Mouse (Mus musculus): ENCODE results near the gene Gm49711. TPM values are rescaled to one million over a fixed set of nuclear protein-coding genes. Genes with fewer than 3 reads are reported as not detected.

The Gm49711 gene
- polyA plus RNA-seq, 1 experiment from 2014 or later = 0.13 TPM

DNA sequence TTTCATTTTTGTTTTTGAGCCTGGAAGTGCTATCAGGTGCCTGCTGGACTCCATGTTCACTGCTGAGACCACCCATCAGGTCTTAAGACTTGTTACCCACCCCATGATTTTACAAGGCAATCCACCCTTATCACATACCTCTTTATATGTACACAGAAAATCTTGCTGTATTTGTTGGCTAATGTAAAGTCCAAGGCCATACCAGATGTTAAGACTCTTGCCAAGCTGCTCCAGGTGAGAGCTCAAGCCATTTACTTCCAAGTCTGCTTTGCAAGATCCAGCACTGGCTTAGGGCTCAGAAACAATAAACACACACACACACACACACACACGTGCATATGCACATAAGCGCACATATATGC, 90.2 kb downstream of the Gm49711 start:
- Histone ChIP-seq H3K4me1 (replicated peaks; ENCODE audit: insufficient read depth, low read length) (no peaks in the 10 kb centered on the region), H3K27me3 (ENCODE audit: insufficient read depth, low read length) (no peaks in the 10 kb centered on the region), H3K36me3 (ENCODE audit: insufficient read depth, low read length) (no peaks in the 10 kb centered on the region), H3K4me3 (replicated peaks; ENCODE audit: low read depth, low read length) (no peak overlapping the region), H3K27ac (no peak overlapping the region), H3K9me3 (replicated peaks; ENCODE audit: low read length) (no peaks in the 10 kb centered on the region), H3K9ac (ENCODE audit: low read depth, low read length) (no peak overlapping the region), H3K4me2 (ENCODE audit: low read length) (no peak overlapping the region)
- no peak for TF ChIP-seq CTCF (IDR thresholded peaks at IDR 0.05; ENCODE audit: low read depth)
- WGBS = 97% methylated on average over 2 of the region's 2 CpGs
- DNase-seq (ENCODE audit: low spot score) = no peak
- ATAC-seq (replicated peaks; ENCODE audit: low FRiP score, low read depth) = no peak

DNA sequence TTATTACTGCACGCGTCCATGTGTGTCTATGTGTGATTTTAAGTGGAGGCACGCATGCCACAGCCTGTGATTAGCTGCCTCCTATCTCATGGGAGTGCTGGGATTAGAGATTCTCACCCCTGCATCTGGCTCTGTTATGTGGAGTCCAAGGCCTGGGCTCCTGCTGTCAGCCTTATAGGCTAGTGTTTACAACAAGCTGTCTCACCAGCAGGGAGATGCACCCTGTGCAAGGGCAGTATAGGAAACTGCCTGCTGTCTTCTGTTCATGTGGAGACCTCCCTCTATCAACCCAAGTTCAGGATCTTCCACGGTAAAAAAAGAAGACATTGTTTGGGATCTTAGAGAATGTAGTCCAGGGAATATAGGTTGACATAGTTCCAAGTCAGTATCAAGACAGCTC, 92.9 kb downstream of the Gm49711 start:
- Histone ChIP-seq H3K27ac (no peak overlapping the region), H3K4me2 (ENCODE audit: low read length) (no peak overlapping the region), H3K36me3 (ENCODE audit: insufficient read depth, low read length) (no peaks in the 10 kb centered on the region), H3K27me3 (ENCODE audit: insufficient read depth, low read length) (no peaks in the 10 kb centered on the region), H3K4me1 (replicated peaks; ENCODE audit: insufficient read depth, low read length) (no peaks in the 10 kb centered on the region), H3K4me3 (replicated peaks; ENCODE audit: low read depth, low read length) (no peak overlapping the region), H3K9me3 (replicated peaks; ENCODE audit: low read length) (no peaks in the 10 kb centered on the region), H3K9ac (ENCODE audit: low read depth, low read length) (no peak overlapping the region)
- 78% methylated on average over 4 of the region's 4 CpGs for WGBS
- TF ChIP-seq CTCF (IDR thresholded peaks at IDR 0.05; ENCODE audit: low read depth) = no peak
- ATAC-seq (replicated peaks; ENCODE audit: low FRiP score, low read depth) (no peak), DNase-seq (ENCODE audit: low spot score) (no peak)

DNA sequence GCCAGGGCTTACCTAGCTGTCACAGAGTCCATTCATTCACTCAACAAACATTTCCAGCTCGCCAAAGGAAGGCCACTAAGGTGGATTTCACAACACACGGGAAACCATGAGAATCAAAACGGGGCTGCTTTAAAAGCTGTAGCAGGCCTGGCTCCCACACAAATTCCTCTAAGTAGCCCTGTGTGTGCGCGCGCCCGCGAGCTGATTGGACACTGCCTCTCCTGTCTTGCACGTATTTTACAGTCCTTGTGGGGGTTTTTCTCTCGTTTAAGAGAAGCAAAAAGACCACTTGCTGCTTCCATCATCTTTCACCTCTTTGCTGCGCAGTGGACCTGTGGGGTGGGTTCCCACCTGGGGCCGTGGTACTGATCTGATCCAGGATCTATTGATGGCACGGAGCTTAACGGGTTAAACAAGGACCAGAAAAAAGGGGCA, 99.9 kb downstream of the Gm49711 start:
- Histone ChIP-seq H3K4me3 (replicated peaks; ENCODE audit: low read depth, low read length) (peak overlapping the region; percentile 38), H3K4me1 (replicated peaks; ENCODE audit: insufficient read depth, low read length) (peaks cover 5% of the 10 kb centered on the region; the same call in 1 of the 2 replicates), H3K27ac (peak overlapping the region; percentile 82), H3K9me3 (replicated peaks; ENCODE audit: low read length) (no peaks in the 10 kb centered on the region), H3K36me3 (ENCODE audit: insufficient read depth, low read length) (no peaks in the 10 kb centered on the region), H3K4me2 (ENCODE audit: low read length) (peak overlapping the region; percentile 91), H3K27me3 (ENCODE audit: insufficient read depth, low read length) (no peaks in the 10 kb centered on the region), H3K9ac (ENCODE audit: low read depth, low read length) (peak overlapping the region; percentile 54)
- TF ChIP-seq CTCF (IDR thresholded peaks at IDR 0.05; ENCODE audit: low read depth) = no peak
- 3% methylated on average over 14 of the region's 14 CpGs for WGBS
- DNase-seq (ENCODE audit: low spot score) = peak; percentile 86
- ATAC-seq (replicated peaks; ENCODE audit: low FRiP score, low read depth) = peak; percentile 45; the same call in 1 of the 2 replicates

DNA sequence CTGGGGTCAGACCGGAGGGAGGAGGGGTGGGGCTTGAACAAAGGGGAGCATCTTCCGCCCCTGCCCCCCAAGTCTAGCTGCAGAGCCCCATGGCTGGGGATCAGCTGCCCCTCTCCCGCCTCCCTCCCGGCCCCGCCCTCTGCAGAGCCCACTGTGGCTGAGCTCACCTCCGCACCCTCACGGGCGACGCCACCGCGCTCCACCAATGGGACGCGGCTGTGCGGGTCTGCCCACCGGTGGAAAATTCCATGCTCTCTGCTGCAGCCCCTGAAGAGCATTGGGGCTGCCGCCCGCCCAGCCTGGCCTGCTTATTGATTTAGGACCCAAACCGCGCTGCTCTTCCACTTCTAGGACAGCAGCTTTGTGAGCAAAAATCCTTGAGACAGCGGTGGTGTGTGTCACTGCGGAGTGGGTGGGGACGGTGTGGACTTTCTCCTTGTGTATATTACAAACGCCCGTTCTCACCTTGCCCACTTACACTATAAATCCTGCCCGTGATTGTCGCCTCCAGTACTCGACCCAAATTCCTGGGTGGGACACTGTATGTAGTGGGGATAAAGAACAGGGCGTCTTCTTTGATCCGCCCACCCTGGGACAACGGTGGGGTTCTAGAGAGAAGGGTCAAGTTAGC, 100.5 kb downstream of the Gm49711 start:
- peak; percentile 91 for DNase-seq (ENCODE audit: low spot score)
- peak; percentile 94 for ATAC-seq (replicated peaks; ENCODE audit: low FRiP score, low read depth)
- peak overlapping the region; percentile 82 for H3K27ac ChIP-seq
- H3K9ac ChIP-seq (ENCODE audit: low read depth, low read length) = peak overlapping the region; percentile 54
- no peaks in the 10 kb centered on the region for H3K9me3 ChIP-seq (replicated peaks; ENCODE audit: low read length)
- no peaks in the 10 kb centered on the region for H3K36me3 ChIP-seq (ENCODE audit: insufficient read depth, low read length)
- H3K27me3 ChIP-seq (ENCODE audit: insufficient read depth, low read length) = no peaks in the 10 kb centered on the region
- no peak for TF ChIP-seq CTCF (IDR thresholded peaks at IDR 0.05; ENCODE audit: low read depth)
- peaks cover 5% of the 10 kb centered on the region; the same call in 1 of the 2 replicates for H3K4me1 ChIP-seq (replicated peaks; ENCODE audit: insufficient read depth, low read length)
- WGBS = 2% methylated on average over 30 of the region's 30 CpGs
- peak overlapping the region; percentile 38 for H3K4me3 ChIP-seq (replicated peaks; ENCODE audit: low read depth, low read length)
- H3K4me2 ChIP-seq (ENCODE audit: low read length) = peak overlapping the region; percentile 91

DNA sequence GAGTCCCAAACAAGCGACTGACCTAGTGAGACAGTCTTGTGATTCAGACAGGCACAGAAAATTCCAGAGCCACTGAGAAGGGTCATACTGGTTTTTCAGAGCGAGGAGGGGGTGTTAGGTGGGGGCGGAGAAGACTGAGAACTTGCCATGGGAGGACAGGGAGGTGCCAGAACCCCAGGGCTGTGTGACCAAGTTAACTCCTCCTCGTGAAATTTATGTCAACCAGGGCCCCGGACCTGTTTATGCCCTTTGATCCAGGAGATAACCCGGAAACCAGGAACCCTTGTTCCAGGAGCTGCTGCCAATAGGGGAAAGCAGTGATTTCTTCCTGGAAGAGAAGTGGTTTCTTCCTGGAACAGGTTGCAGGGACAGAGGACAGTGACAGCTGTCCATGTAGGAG, 101.0 kb downstream of the Gm49711 start:
- DNase-seq (ENCODE audit: low spot score) = peak; percentile 18
- peak overlapping the region; percentile 91 for H3K4me2 ChIP-seq (ENCODE audit: low read length)
- no peaks in the 10 kb centered on the region for H3K9me3 ChIP-seq (replicated peaks; ENCODE audit: low read length)
- H3K36me3 ChIP-seq (ENCODE audit: insufficient read depth, low read length) = no peaks in the 10 kb centered on the region
- H3K4me3 ChIP-seq (replicated peaks; ENCODE audit: low read depth, low read length) = peak overlapping the region; percentile 38
- no peak for ATAC-seq (replicated peaks; ENCODE audit: low FRiP score, low read depth)
- no peak for TF ChIP-seq CTCF (IDR thresholded peaks at IDR 0.05; ENCODE audit: low read depth)
- peak overlapping the region; percentile 54; the same call in 1 of the 2 replicates for H3K9ac ChIP-seq (ENCODE audit: low read depth, low read length)
- peak overlapping the region; percentile 82 for H3K27ac ChIP-seq
- H3K27me3 ChIP-seq (ENCODE audit: insufficient read depth, low read length) = no peaks in the 10 kb centered on the region
- peaks cover 5% of the 10 kb centered on the region; the same call in 1 of the 2 replicates for H3K4me1 ChIP-seq (replicated peaks; ENCODE audit: insufficient read depth, low read length)
- WGBS = 8% methylated on average over 6 of the region's 6 CpGs

DNA sequence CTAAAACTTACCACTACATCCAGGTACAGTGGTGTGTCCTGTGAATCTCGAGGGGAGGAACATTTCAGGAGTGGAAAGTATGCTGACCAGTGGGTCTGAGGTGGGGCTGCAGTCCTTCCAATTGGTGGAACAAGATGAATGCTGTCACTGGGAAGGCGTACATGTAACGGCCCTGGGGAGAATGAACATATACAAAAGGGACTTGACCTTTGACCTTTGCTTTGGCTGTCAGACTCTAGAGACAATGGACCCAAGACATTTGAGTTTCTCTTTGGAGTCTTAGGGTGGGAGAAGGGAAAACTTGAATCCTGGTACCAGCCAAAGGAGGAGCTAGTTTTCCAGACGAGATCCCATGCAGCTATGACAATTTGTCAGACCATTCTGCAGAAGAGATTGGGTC, 104.2 kb downstream of the Gm49711 start:
- H3K4me2 ChIP-seq (ENCODE audit: low read length) = no peak overlapping the region
- no peak for TF ChIP-seq CTCF (IDR thresholded peaks at IDR 0.05; ENCODE audit: low read depth)
- H3K9ac ChIP-seq (ENCODE audit: low read depth, low read length) = no peak overlapping the region
- no peak overlapping the region for H3K4me3 ChIP-seq (replicated peaks; ENCODE audit: low read depth, low read length)
- H3K36me3 ChIP-seq (ENCODE audit: insufficient read depth, low read length) = no peaks in the 10 kb centered on the region
- DNase-seq (ENCODE audit: low spot score) (no peak), ATAC-seq (replicated peaks; ENCODE audit: low FRiP score, low read depth) (no peak)
- H3K9me3 ChIP-seq (replicated peaks; ENCODE audit: low read length) = no peaks in the 10 kb centered on the region
- no peaks in the 10 kb centered on the region for H3K27me3 ChIP-seq (ENCODE audit: insufficient read depth, low read length)
- H3K27ac ChIP-seq = no peak overlapping the region
- H3K4me1 ChIP-seq (replicated peaks; ENCODE audit: insufficient read depth, low read length) = peaks cover 5% of the 10 kb centered on the region; the same call in 1 of the 2 replicates
- 77% methylated on average over 4 of the region's 4 CpGs for WGBS
